Mouse (Mus musculus): ENCODE data around the gene Zfp983. TPM values are rescaled to one million over a fixed set of nuclear protein-coding genes. Genes with fewer than 3 reads are reported as not detected.
"Not testable (repeated sequence)": the region's sequence is repeated elsewhere in the genome, so short reads cannot be mapped to it uniquely, and the experiment has no call there.

Zfp983 gene
- polyA plus RNA-seq (2014; fragmentation: Nextera tagmentation; extraction: Ambion mirVana): 7.2 and 10.5 TPM in 2 replicates

- H3K9ac ChIP-seq (ENCODE audit: low read length): peak within 1 kb of the TSS; percentile 29; the same call in 1 of the 2 replicates
- not testable (repeated sequence) for H3K9me3 ChIP-seq (ENCODE audit: control insufficient read depth, low read length); H3K27ac ChIP-seq (ENCODE audit: low read depth, low read length); H3K27me3 ChIP-seq (ENCODE audit: control insufficient read depth, insufficient read depth, low read length); H3K4me1 ChIP-seq (ENCODE audit: control insufficient read depth, insufficient read depth, low read length); H3K36me3 ChIP-seq (ENCODE audit: control insufficient read depth, insufficient read depth, low read length)
- ATAC-seq (ENCODE audit: insufficient read depth, low FRiP score, low TSS enrichment): peak; percentile 99
- peak within 1 kb of the TSS; percentile 39 for H3K4me3 ChIP-seq (ENCODE audit: low read depth, low read length)
- H3K4me2 ChIP-seq (ENCODE audit: low read depth): peak within 1 kb of the TSS; percentile 36
- DNase-seq (ENCODE audit: low spot score): peak; percentile 79
- WGBS: under 1% methylated on average over 17 of the region's 17 CpGs
Measured at GRCm38 (mm10) chr17:21650364-21650907, at the start of gene Zfp983. TSS of gene Zfp983 (plus strand) at chr17:21650624.

- Histone ChIP-seq H3K4me3 (ENCODE audit: low read depth, low read length) (no peak overlapping the region), H3K27me3 (ENCODE audit: control insufficient read depth, insufficient read depth, low read length) (no peaks in the 10 kb centered on the region), H3K4me1 (ENCODE audit: control insufficient read depth, insufficient read depth, low read length) (no peaks in the 10 kb centered on the region), H3K27ac (ENCODE audit: low read depth, low read length) (no peak overlapping the region), H3K9me3 (ENCODE audit: control insufficient read depth, low read length) (no peaks in the 10 kb centered on the region), H3K4me2 (ENCODE audit: low read depth) (no peak overlapping the region), H3K9ac (ENCODE audit: low read length) (no peak overlapping the region), H3K36me3 (ENCODE audit: control insufficient read depth, insufficient read depth, low read length) (no peaks in the 10 kb centered on the region)
- ATAC-seq (ENCODE audit: insufficient read depth, low FRiP score, low TSS enrichment) (no peak), DNase-seq (ENCODE audit: low spot score) (no peak)
- WGBS: 84% methylated on average over 3 of the region's 3 CpGs
Measured at GRCm38 (mm10) chr17:21616356-21616755, 34.1 kb upstream of the Zfp983 start.

GRCm38 (mm10) chr17:21617352-21617751, 33.1 kb upstream of the Zfp983 start:
- no peak for DNase-seq (ENCODE audit: low spot score)
- no peaks in the 10 kb centered on the region for H3K9me3 ChIP-seq (ENCODE audit: control insufficient read depth, low read length)
- no peak for ATAC-seq (ENCODE audit: insufficient read depth, low FRiP score, low TSS enrichment)
- H3K27me3 ChIP-seq (ENCODE audit: control insufficient read depth, insufficient read depth, low read length): no peaks in the 10 kb centered on the region
- no peak overlapping the region for H3K27ac ChIP-seq (ENCODE audit: low read depth, low read length)
- H3K36me3 ChIP-seq (ENCODE audit: control insufficient read depth, insufficient read depth, low read length): no peaks in the 10 kb centered on the region
- H3K4me3 ChIP-seq (ENCODE audit: low read depth, low read length): no peak overlapping the region
- H3K4me2 ChIP-seq (ENCODE audit: low read depth): no peak overlapping the region
- no peak overlapping the region for H3K9ac ChIP-seq (ENCODE audit: low read length)
- no peaks in the 10 kb centered on the region for H3K4me1 ChIP-seq (ENCODE audit: control insufficient read depth, insufficient read depth, low read length)
- WGBS: 7% methylated on average over 9 of the region's 9 CpGs

- WGBS: no CpG with 5 or more reads among the region's 3 CpGs
- H3K27me3 ChIP-seq (ENCODE audit: control insufficient read depth, insufficient read depth, low read length): no peaks in the 10 kb centered on the region
Measured at GRCm38 (mm10) chr17:21623647-21624046, 26.8 kb upstream of the Zfp983 start.

GRCm38 (mm10) chr17:21635758-21636157, 14.7 kb upstream of the Zfp983 start:
- not testable (repeated sequence) for ATAC-seq (ENCODE audit: insufficient read depth, low FRiP score, low TSS enrichment); H3K36me3 ChIP-seq (ENCODE audit: control insufficient read depth, insufficient read depth, low read length); DNase-seq (ENCODE audit: low spot score); H3K27ac ChIP-seq (ENCODE audit: low read depth, low read length); H3K9me3 ChIP-seq (ENCODE audit: control insufficient read depth, low read length); H3K27me3 ChIP-seq (ENCODE audit: control insufficient read depth, insufficient read depth, low read length); H3K4me2 ChIP-seq (ENCODE audit: low read depth); H3K4me3 ChIP-seq (ENCODE audit: low read depth, low read length); H3K9ac ChIP-seq (ENCODE audit: low read length); H3K4me1 ChIP-seq (ENCODE audit: control insufficient read depth, insufficient read depth, low read length)
- WGBS: 68% methylated on average over 4 of the region's 4 CpGs

More at GRCm38 (mm10) chr17:21623647-21624046, 26.8 kb upstream of the Zfp983 start:
- H3K9ac ChIP-seq (ENCODE audit: low read length): no peak overlapping the region
- no peak overlapping the region for H3K4me2 ChIP-seq (ENCODE audit: low read depth)
- DNase-seq (ENCODE audit: low spot score): no peak
- H3K4me3 ChIP-seq (ENCODE audit: low read depth, low read length): no peak overlapping the region
- no peak overlapping the region for H3K27ac ChIP-seq (ENCODE audit: low read depth, low read length)
- H3K9me3 ChIP-seq (ENCODE audit: control insufficient read depth, low read length): no peaks in the 10 kb centered on the region
- H3K36me3 ChIP-seq (ENCODE audit: control insufficient read depth, insufficient read depth, low read length): no peaks in the 10 kb centered on the region
- no peak for ATAC-seq (ENCODE audit: insufficient read depth, low FRiP score, low TSS enrichment)
- no peaks in the 10 kb centered on the region for H3K4me1 ChIP-seq (ENCODE audit: control insufficient read depth, insufficient read depth, low read length)

- Histone ChIP-seq H3K27me3 (ENCODE audit: control insufficient read depth, insufficient read depth, low read length) (no peaks in the 10 kb centered on the region), H3K36me3 (ENCODE audit: control insufficient read depth, insufficient read depth, low read length) (no peaks in the 10 kb centered on the region), H3K9me3 (ENCODE audit: control insufficient read depth, low read length) (no peaks in the 10 kb centered on the region), H3K4me1 (ENCODE audit: control insufficient read depth, insufficient read depth, low read length) (no peaks in the 10 kb centered on the region), H3K27ac (ENCODE audit: low read depth, low read length) (no peak overlapping the region), H3K4me2 (ENCODE audit: low read depth) (no peak overlapping the region), H3K4me3 (ENCODE audit: low read depth, low read length) (no peak overlapping the region), H3K9ac (ENCODE audit: low read length) (no peak overlapping the region)
- 36% methylated on average over 3 of the region's 3 CpGs for WGBS
- DNase-seq (ENCODE audit: low spot score) (peak; percentile 13), ATAC-seq (ENCODE audit: insufficient read depth, low FRiP score, low TSS enrichment) (no peak)
Measured at GRCm38 (mm10) chr17:21648791-21649190, 1.6 kb upstream of the Zfp983 start.

- Histone ChIP-seq H3K27me3 (ENCODE audit: control insufficient read depth, insufficient read depth, low read length) (no peaks in the 10 kb centered on the region), H3K27ac (ENCODE audit: low read depth, low read length) (no peak overlapping the region), H3K4me3 (ENCODE audit: low read depth, low read length) (peak overlapping the region; percentile 39), H3K4me2 (ENCODE audit: low read depth) (peak overlapping the region; percentile 36), H3K36me3 (ENCODE audit: control insufficient read depth, insufficient read depth, low read length) (no peaks in the 10 kb centered on the region), H3K4me1 (ENCODE audit: control insufficient read depth, insufficient read depth, low read length) (no peaks in the 10 kb centered on the region), H3K9me3 (ENCODE audit: control insufficient read depth, low read length) (no peaks in the 10 kb centered on the region), H3K9ac (ENCODE audit: low read length) (peak overlapping the region; percentile 29; the same call in 1 of the 2 replicates)
- no peak for DNase-seq (ENCODE audit: low spot score)
- 44% methylated on average over 2 of the region's 2 CpGs for WGBS
- peak; percentile 31 for ATAC-seq (ENCODE audit: insufficient read depth, low FRiP score, low TSS enrichment)
Measured at GRCm38 (mm10) chr17:21649936-21650335, 488 bp upstream of the Zfp983 start.

GRCm38 (mm10) chr17:21678826-21679225, 28.4 kb downstream of the Zfp983 start:
- not testable (repeated sequence) for H3K9ac ChIP-seq (ENCODE audit: low read length); H3K27me3 ChIP-seq (ENCODE audit: control insufficient read depth, insufficient read depth, low read length); H3K4me3 ChIP-seq (ENCODE audit: low read depth, low read length); H3K27ac ChIP-seq (ENCODE audit: low read depth, low read length); H3K4me2 ChIP-seq (ENCODE audit: low read depth); ATAC-seq (ENCODE audit: insufficient read depth, low FRiP score, low TSS enrichment); H3K9me3 ChIP-seq (ENCODE audit: control insufficient read depth, low read length); H3K36me3 ChIP-seq (ENCODE audit: control insufficient read depth, insufficient read depth, low read length); DNase-seq (ENCODE audit: low spot score); H3K4me1 ChIP-seq (ENCODE audit: control insufficient read depth, insufficient read depth, low read length)
- 18% methylated on average over 1 of the region's 1 CpGs for WGBS

GRCm38 (mm10) chr17:21679273-21680018, 29.0 kb downstream of the Zfp983 start:
- ATAC-seq (ENCODE audit: insufficient read depth, low FRiP score, low TSS enrichment) (peak; percentile 98), DNase-seq (ENCODE audit: low spot score) (peak; percentile 81)
- H3K9ac ChIP-seq (ENCODE audit: low read length): peak overlapping the region; percentile 37
- no peaks in the 10 kb centered on the region for H3K9me3 ChIP-seq (ENCODE audit: control insufficient read depth, low read length)
- peak overlapping the region; percentile 39 for H3K4me3 ChIP-seq (ENCODE audit: low read depth, low read length)
- no peaks in the 10 kb centered on the region for H3K27me3 ChIP-seq (ENCODE audit: control insufficient read depth, insufficient read depth, low read length)
- WGBS: 5% methylated on average over 9 of the region's 9 CpGs
- peaks cover 3% of the 10 kb centered on the region; the same call in 1 of the 2 replicates for H3K4me1 ChIP-seq (ENCODE audit: control insufficient read depth, insufficient read depth, low read length)
- no peaks in the 10 kb centered on the region for H3K36me3 ChIP-seq (ENCODE audit: control insufficient read depth, insufficient read depth, low read length)
- H3K27ac ChIP-seq (ENCODE audit: low read depth, low read length): no peak overlapping the region
- H3K4me2 ChIP-seq (ENCODE audit: low read depth): peak overlapping the region; percentile 40

Measured in neural tube, embryonic 11.5 days (tissue).